Mouse (Mus musculus) monocyte, adult 5-6 weeks (primary cell): ENCODE results near the gene Vmn1r95. TPM values are rescaled to one million over a fixed set of nuclear protein-coding genes. Genes with fewer than 3 reads are reported as not detected.
"Not testable (repeated sequence)": the region's sequence is repeated elsewhere in the genome, so short reads cannot be mapped to it uniquely, and the experiment has no call there.

Experiments
- ATAC-seq: fragments of 153-309, 156-312 bp; replicated peaks from 2 replicates; pipeline ENCODE4 v1.8.0; 2017; ENCODE audit warnings: mild to moderate bottlenecking; ENCODE audit not compliant: low TSS enrichment, insufficient number of reproducible peaks, severe bottlenecking, poor library complexity, low FRiP score
- total RNA-seq: library from RNA; stranded (forward); fragments of 200-1000, 200-491, 200-594 nt; gene quantifications from 3 replicates; pipeline ENCODE4 v1.2.3, GENCODE M21; 2017

The Vmn1r95 gene
- total RNA-seq: not detected in 3 replicates

- ATAC-seq: not testable (repeated sequence)
These were observed at the start of gene Vmn1r95 for GRCm38 (mm10) chr7:20193410-20193809. Gene Vmn1r95, plus strand, starts transcription at chr7:20193710.

- not testable (repeated sequence) for ATAC-seq
These were observed 25.2 kb upstream of the Vmn1r95 start, which contains the start of gene Vmn1r94 for GRCm38 (mm10) chr7:20168277-20168676. Gene Vmn1r94, minus strand, starts transcription at chr7:20168377.

GRCm38 (mm10) chr7:20205507-20205906, 12.0 kb downstream of the Vmn1r95 start, which contains the start of gene Gm6164:
Gene Gm6164, minus strand, starts transcription at chr7:20205607.
- ATAC-seq: not testable (repeated sequence)

DNA sequence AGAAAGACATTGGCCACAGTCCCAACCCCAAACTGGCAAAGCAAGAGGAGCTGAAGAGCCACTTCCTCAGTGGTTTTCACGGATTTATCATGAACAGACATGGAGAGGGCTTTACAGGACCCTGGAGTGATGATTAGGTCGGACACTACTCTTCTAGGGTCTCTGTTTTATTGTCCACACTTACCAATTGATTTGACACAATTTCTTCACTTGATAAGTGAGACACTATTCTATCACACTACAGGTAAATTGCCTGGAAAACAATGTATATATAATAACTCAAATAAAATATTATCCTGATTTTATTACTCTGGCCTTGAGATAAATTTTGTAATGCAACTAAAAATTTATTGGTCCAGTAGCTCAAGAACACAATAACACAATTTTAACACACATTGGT, 40.2 kb downstream of the Vmn1r95 start, which contains the start of gene Gm4498:
Gene Gm4498 (minus strand): TSS at position 101 of the 400 bp plus-strand sequence.
- not testable (repeated sequence) for ATAC-seq

Other genes with a start within 250 kb of the Vmn1r95 start
- gene Igsf23, start 243.0 kb upstream of the Vmn1r95 start, total RNA-seq: 0.75 TPM in 1 of 3 replicates, not detected in the others
- not detected in 3 replicates for gene Ceacam20, start 228.3 kb upstream of the Vmn1r95 start, total RNA-seq
- not detected in 3 replicates for gene Nlrp9b, start 202.2 kb upstream of the Vmn1r95 start, total RNA-seq
- gene Vmn1r91, start 94.0 kb upstream of the Vmn1r95 start, total RNA-seq: not detected in 3 replicates
- gene Gm16442, start 71.1 kb upstream of the Vmn1r95 start, total RNA-seq: not detected in 3 replicates
- not detected in 3 replicates for gene Vmn1r93, start 54.6 kb upstream of the Vmn1r95 start, total RNA-seq
- not detected in 3 replicates for gene Vmn1r94, start 25.3 kb upstream of the Vmn1r95 start, total RNA-seq
- gene Gm6164, start 11.9 kb downstream of the Vmn1r95 start, total RNA-seq: not detected in 3 replicates
- gene Gm4498, start 40.1 kb downstream of the Vmn1r95 start, total RNA-seq: not detected in 3 replicates
- not detected in 3 replicates for gene Gm5890, start 69.1 kb downstream of the Vmn1r95 start, total RNA-seq
- gene Gm4133, start 140.4 kb downstream of the Vmn1r95 start, total RNA-seq: not detected in 3 replicates
- not detected in 3 replicates for gene Gm5728, start 181.7 kb downstream of the Vmn1r95 start, total RNA-seq
- not detected in 3 replicates for gene Vmn1r100, start 224.2 kb downstream of the Vmn1r95 start, total RNA-seq
- not detected in 3 replicates for gene Vmn1r101, start 248.9 kb downstream of the Vmn1r95 start, total RNA-seq